Mouse (Mus musculus) ES-Bruce4 (cell line): ENCODE measurements at regions not wholly inside any gene's neighbourhood (a gene's known extent, or its start where the extent isn't known, plus 50 kb on each side); places are given as distances from the start of the nearest gene placed in this dataset.

Experiments
- CTCF ChIP-seq: IDR thresholded peaks from one replicate; pipeline ENCODE4 v1.8.1; 2011; ENCODE audit warnings: low read depth, low read length
- POLR2A ChIP-seq: IDR thresholded peaks from one replicate; pipeline ENCODE4 v1.8.1; 2011; ENCODE audit warnings: low read length; ENCODE audit not compliant: insufficient read depth

DNA sequence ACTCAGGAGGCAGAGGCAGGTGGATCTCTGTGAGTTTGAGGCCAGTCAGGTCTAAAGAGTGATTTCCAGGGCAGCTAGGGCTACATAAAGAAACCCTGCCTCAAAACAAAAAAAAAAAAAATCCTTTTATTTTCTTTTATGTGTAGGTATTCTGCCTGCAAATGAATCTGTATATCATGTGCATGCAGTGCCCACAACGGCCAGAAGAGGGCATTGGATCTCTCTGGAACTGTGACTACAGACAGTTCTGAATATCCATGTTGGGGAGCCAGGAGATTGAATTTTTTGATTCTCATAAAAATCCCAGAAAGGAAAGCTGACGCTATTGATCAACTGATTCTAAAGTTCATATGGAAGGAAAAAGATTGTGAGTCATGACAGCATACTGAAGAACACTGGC is 90.0 kb downstream of the Kbtbd8 start:
- TF ChIP-seq CTCF (no peak), POLR2A (no peak)
